Mouse (Mus musculus) left cerebral cortex, postnatal 10 days (tissue): Measurements from ENCODE around the gene Naip1. TPM values are rescaled to one million over a fixed set of nuclear protein-coding genes. Genes with fewer than 3 reads are reported as not detected.
A peak's percentile ranks its signal among the peaks of the same experiment; 100 is the strongest.
"Not testable (repeated sequence)": the region's sequence is repeated elsewhere in the genome, so short reads cannot be mapped to it uniquely, and the experiment has no call there.

Experiments
- DNase-seq, 2 experiments: peaks; one replicate each; pipeline ENCODE4 v3.0.0; 2021 to 2022; ENCODE audit warnings: low spot score in 2 of 2, mixed read lengths in 1 of 2; ENCODE audit errors: extremely low spot score in 1 of 2
- intact Hi-C: fragments of 180-260 bp; cut with DNase I; formaldehyde crosslinking; loops from one replicate; pipeline ENCODE4 v1.15.1; 2025
- total RNA-seq, 2 experiments: library from RNA; stranded (reverse); gene quantifications; 2 replicates each; pipeline ENCODE4 v1.2.3; 2021

Gene Naip1
- total RNA-seq, 2 experiments from 2014 or later = 0.18 to 0.41 TPM

DNA sequence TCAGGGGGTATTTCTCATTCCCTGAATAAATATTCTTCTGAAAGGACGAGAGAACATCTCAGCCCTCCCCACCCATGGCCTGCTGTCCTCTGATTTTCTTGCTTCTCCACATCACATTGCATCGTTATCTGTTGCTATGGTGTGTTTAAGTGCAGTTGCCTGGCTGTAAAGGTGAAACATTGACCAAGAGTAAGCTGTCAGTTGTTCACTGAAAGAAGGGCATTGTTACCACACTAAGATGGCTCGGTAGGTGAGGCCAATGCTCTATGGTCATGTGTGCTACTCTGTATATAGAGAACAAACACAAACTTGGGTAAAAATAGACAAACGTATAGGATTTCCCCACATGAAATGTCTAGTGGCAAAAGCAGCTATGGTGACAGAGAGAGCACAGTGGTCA lies 42.8 kb downstream of the Naip1 start:
- intact Hi-C loops = no loop called here
- DNase-seq = no peak

DNA sequence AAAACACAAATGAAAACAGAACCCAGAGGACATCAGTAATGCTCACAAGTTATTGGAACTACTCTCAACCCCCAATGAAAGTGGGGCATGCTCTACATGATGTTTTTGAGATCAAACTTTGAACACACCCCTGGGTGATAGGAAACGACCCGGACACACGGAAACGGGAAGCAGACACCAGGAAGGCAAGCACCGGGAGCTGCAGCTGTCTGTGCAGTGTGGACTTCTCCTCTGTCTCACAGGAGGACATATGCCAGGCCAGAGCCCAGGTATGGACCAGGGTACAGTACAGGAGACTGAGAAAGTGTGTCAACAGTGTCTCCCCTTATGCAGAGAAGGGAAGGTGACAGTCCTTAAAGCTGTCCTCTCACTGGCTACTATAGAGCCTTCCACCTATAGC lies 43.5 kb downstream of the Naip1 start:
- no peak for DNase-seq
- intact Hi-C loops = no loop called here

DNA sequence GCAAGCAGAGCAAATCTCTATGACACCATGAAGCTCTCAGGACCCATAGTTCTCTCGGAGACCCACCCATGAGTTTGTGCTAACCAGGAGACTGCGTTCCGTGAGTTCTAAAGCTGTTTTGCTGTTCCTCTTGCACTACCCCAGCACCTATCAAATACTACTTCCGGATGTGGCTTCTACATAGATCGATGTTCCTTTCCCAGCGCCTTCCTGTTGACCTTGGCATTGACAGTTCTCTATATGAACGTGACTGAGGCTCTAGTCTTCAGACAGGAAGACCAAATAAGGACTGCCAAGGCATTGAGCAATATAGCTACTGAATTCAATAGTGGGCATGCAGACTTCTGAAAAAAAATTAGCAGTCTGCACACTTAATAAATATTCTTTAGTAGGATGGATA lies 44.4 kb downstream of the Naip1 start:
- DNase-seq = no peak

DNA sequence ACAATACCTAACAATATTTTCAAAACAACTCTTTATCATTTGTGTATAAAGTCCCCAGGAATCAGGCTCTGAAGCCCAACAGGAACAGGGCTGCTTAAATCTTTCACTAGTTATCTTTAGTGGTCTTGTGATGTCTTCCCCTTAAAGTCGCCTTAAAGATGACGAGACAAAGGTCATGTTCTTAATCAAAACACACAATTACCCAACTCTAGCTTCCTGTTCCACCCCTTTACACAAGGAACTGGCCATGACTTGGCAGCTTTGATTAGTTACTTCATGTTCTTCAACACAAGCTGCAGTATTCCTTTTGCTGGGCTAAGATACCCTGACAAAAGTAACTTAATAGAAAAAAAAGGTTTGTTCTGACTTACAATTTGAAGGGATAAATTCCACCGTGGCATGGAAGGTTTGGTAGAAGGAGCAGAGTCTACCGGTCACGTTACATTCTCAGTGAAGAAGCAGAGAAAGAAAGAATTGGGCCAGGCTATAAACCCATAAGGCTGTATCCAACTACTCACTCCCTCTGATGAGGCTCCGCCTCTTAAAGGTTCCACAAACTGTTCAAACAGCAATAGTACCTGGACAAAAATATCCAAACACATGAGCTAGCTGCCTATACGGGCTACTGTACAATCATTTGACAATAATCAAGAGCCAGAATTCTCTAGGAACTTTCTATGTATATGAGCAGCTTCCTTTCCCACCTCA lies 49.6 kb downstream of the Naip1 start:
- DNase-seq, intact Hi-C loops: not testable (repeated sequence)

More for the DNA sequence above, 44.4 kb downstream of the Naip1 start:
- intact Hi-C loops = no loop called here

DNA sequence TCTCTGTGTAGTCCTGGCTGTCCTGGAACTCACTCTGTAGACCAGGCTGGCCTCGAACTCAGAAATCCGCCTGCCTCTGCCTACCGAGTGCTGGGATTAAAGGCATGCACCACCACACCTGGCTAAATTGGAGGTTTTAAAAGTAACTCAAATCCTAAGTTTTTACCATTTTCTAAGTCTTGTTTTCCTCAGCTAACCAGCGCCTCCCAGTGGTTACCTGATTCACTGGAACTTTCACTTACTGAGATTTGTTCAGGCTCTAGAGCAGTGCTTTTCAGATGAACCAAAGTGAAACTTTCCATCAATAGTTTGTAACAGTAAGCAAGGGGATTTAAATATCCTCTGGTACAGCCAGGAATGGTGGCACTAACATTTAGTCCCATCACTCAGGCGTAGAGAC lies 61.6 kb downstream of the Naip1 start:
- intact Hi-C loops = loop anchor here (5.0 kb wide), 1 partner anchor 279 kb away; no protein-coding TSS in a partner anchor
- peak in 1 of 2 experiments; percentile 6 for DNase-seq

DNA sequence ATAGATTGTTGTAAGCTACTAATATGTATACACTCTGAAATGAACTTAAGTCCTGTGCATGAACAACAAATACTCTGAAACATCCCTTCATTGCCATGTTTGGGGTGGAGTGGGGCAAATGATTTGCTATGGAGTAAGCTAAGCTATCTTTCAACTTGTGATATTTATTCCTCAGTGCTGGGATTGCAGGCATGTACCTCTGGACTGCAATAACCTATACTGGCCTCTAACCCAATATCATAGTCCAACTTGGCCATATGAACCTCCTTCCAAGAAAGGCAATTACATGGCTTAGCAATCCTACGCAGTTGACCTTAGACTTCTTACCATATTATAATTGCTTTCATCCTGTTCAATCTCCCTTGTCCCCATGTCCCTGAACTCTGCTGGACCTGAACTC lies 82.1 kb downstream of the Naip1 start:
- intact Hi-C loops = no loop called here
- DNase-seq = no peak

Other genes starting within 250 kb of the Naip1 start
- gene Naip5, start 206.5 kb downstream of the Naip1 start, total RNA-seq = under 1 TPM; 0.22 to 0.32 TPM
- gene Naip6, start 135.2 kb downstream of the Naip1 start, total RNA-seq = under 1 TPM; 0.24 to 0.26 TPM
- 10 to 100 TPM; 42.8 to 44.2 TPM for gene Gtf2h2, start 39.7 kb upstream of the Naip1 start, total RNA-seq
- gene Ocln, start 99.8 kb upstream of the Naip1 start, total RNA-seq = 1 to 10 TPM; 9.5 to 9.6 TPM
- 1 to 10 TPM; 1.2 to 2.6 TPM for gene Marveld2, start 164.1 kb upstream of the Naip1 start, total RNA-seq
- 100 to 1,000 TPM; 110 to 115 TPM for gene Ak6, start 198.1 kb upstream of the Naip1 start, total RNA-seq
- 10 to 100 TPM; 13.0 to 13.3 TPM for gene Rad17, start 198.2 kb upstream of the Naip1 start, total RNA-seq
- 10 to 100 TPM; 23.2 to 29.3 TPM for gene Taf9, start 198.7 kb upstream of the Naip1 start, total RNA-seq
- under 1 TPM; 0.47 to 0.79 TPM for gene Ccdc125, start 216.8 kb upstream of the Naip1 start, total RNA-seq